Mouse (Mus musculus) embryonic facial prominence, embryonic 10.5 days (tissue): Measurements from ENCODE around the gene F2r. TPM values are rescaled to one million over a fixed set of nuclear protein-coding genes. Genes with fewer than 3 reads are reported as not detected.

Experiments
- DNase-seq: peaks from one replicate; pipeline ENCODE4 v3.0.0-alpha.2; 2017; ENCODE audit warnings: low spot score
- H3K27ac ChIP-seq: fragments of 300-500 bp; sonication (generic); replicated peaks from 2 replicates; pipeline ENCODE4 v1.5.1; 2016; ENCODE audit warnings: mild to moderate bottlenecking
- H3K27me3 ChIP-seq: fragments of 300-500 bp; sonication (generic); replicated peaks from 2 replicates; pipeline ENCODE4 v1.6.1; 2016; ENCODE audit warnings: low read depth, mild to moderate bottlenecking; ENCODE audit not compliant: poor library complexity, severe bottlenecking
- H3K36me3 ChIP-seq: fragments of 300-500 bp; sonication (generic); replicated peaks from 2 replicates; pipeline ENCODE4 v1.6.1; 2016; ENCODE audit warnings: mild to moderate bottlenecking, moderate library complexity
- H3K4me1 ChIP-seq: fragments of 300-500 bp; sonication (generic); 2 replicates; pipeline ENCODE4 v1.6.1; 2016
- H3K4me3 ChIP-seq: fragments of 300-500 bp; sonication (generic); 2 replicates; pipeline ENCODE4 v1.5.1; 2016; ENCODE audit warnings: mild to moderate bottlenecking, moderate library complexity
- H3K9me3 ChIP-seq: fragments of 300-500 bp; sonication (generic); 2 replicates; pipeline ENCODE4 v1.6.1; 2016; ENCODE audit warnings: mild to moderate bottlenecking
- WGBS: fragments of 180-500 bp; shearing (Covaris S2); methylation state at CpG from one replicate; pipeline ENCODE4 v1.1.7; 2016; 5-methylcytosine and 5-hydroxymethylcytosine counted together
- polyA plus RNA-seq: library from polyadenylated mRNA; unstranded; fragments of >200 nt; fragmentation: Nextera tagmentation; extraction: Ambion mirVana; gene quantifications from 2 replicates; pipeline ENCODE4 v1.2.1, GENCODE M21; 2016

Gene F2r
- polyA plus RNA-seq, 1 experiment from 2014 or later: 120 TPM

- Histone ChIP-seq H3K4me1 (peaks cover 10% of the 10 kb centered on the region), H3K36me3 (no peaks in the 10 kb centered on the region), H3K27me3 (no peaks in the 10 kb centered on the region), H3K4me3 (no peak overlapping the region), H3K27ac (no peak overlapping the region), H3K9me3 (no peaks in the 10 kb centered on the region)
- DNase-seq: no peak
- WGBS: 82% methylated on average over 11 of the region's 11 CpGs
Measured at GRCm38 (mm10) chr13:95553885-95554492, 64.3 kb downstream of the F2r start.

Other genes starting within 250 kb of the F2r start
- gene Aggf1, start 243.1 kb downstream of the F2r start, polyA plus RNA-seq: 38.0 and 38.1 TPM in 2 replicates
- 0.80 and 1.4 TPM in 2 replicates for gene Crhbp, start 173.6 kb downstream of the F2r start, polyA plus RNA-seq
- 0.60 TPM in 1 of 2 replicates, not detected in the other for gene S100z, start 139.8 kb downstream of the F2r start, polyA plus RNA-seq
- gene F2rl1, start 93.3 kb downstream of the F2r start, polyA plus RNA-seq: 0.15 and 0.19 TPM in 2 replicates
- 1.7 and 2.0 TPM in 2 replicates for gene F2rl2, start 78.4 kb upstream of the F2r start, polyA plus RNA-seq